Mouse (Mus musculus): ENCODE data around the gene Naglu. TPM values are rescaled to one million over a fixed set of nuclear protein-coding genes. Genes with fewer than 3 reads are reported as not detected.

Naglu gene
- polyA plus RNA-seq, 2 experiments from 2014 or later, result 6.8 to 9.0 TPM

DNA sequence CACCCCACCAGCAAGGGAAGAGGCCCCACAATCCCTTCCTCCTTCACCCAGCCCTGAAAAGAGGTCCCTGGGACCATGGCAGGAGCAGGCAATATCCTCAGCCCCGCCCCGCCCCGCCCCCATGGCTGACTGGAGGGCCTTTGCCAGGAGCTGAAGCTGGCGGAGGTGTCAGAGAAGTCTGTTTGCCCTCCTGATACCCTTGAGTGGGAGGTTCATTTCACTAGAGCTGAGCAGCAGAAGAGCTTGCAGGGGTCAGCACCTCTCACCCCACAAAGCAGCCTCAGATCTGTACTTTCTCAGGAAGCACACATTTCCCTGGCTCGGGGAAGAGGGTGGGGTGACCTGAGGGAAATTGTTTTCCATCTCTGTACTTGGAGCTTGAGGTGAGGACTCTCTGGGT lies 11.1 kb upstream of the Naglu start:
- no peak for ATAC-seq

- no peak for ATAC-seq
These were observed 10.3 kb upstream of the Naglu start for GRCm38 (mm10) chr11:101059473-101059872.

DNA sequence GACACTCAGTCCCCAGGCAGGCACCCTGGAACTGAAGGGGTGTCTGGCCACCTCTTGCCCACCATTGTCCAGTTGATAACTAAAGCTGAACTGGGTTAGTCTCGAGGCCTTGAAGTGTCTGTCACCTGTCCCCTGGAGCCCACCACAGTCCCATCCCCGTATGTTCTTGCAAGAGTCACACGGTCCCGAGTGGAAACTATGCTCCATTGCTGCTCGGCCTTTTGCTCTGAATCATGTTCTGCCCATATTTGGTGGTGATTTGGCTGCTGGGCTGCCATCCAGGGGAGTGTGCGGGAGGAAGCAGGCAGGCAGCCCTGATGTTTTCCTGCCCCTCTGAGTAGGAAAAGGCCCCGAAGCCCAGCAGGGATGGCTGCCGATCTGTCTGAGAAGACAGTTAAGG lies 9.7 kb upstream of the Naglu start:
- ATAC-seq, result no peak

DNA sequence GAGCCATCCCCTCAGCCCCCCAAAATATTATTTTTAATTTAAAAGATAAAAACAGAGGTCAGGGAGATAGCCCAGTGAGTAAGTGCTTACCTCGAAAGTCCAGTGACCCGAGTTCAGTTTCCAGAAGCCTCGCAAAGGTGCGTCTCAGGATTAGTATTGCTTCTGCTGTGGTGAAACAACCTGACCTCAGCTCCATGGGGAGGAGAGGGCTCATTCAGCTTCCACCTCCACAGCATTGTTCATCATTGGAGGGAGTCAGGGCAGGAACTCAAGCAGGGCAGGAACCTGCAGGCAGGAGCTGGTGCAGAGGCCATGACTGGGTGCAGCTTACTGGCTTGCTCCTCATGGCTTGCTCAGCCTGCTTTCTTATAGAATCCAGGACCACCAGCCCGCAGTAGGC lies 8.8 kb upstream of the Naglu start:
- ATAC-seq, result no peak

GRCm38 (mm10) chr11:101062165-101062884 lies 7.5 kb upstream of the Naglu start:
- no peak for ATAC-seq

DNA sequence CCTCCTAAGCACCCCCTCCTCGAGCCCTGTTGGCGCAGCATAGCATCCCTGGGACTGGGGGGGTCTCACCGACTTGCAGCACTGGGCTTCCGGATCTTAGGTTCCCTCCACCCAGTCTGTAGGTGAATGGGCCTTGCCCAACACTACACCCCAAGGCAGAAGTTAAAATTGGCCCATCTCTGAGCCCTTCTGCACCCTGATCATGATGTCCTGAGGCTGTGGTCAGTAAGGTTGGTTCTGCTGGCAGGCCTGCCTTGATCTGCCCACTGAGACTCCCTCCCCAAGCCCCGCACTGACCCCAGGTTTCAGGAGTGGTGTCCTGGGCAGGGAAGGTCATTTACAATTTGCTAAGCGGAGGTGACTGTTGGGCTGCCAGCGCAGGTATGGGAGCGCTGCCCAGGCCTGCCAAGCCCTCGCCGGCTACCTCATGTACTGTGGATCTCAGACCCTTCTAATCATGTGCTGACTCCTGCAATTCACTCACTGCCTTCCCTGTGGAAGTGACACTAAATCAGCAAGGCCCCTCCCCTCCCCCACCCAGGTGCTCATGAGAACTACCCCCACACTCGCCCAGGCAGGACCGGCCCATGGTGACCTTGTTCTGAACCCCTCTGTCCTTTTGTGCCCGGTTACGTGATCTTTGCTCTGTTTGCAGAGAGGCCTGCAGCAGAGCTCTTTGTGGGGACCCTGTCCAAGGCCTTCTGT lies 6.7 kb upstream of the Naglu start:
- no peak for ATAC-seq

GRCm38 (mm10) chr11:101063676-101064327 lies 6.0 kb upstream of the Naglu start:
- peak; percentile 74 for ATAC-seq

DNA sequence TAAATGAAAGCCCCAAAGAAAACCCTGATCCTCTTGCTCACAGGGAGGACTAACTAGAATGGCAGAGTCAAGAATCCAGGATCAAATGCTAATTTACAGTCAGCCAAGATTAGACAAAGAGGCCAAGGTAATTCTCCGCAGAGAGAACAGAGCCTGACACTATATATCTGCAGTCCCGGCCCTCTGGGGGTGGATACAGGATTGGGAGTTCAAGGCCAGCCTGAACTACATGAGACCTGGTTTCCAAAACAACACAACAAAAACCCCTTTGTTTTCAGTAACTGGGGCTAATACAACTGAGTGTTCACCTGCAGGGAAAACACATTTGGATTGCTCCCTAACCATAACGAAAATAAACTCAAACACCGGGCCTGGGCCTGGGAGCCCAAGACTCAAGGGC lies 5.3 kb upstream of the Naglu start:
- no peak for ATAC-seq

- no peak for ATAC-seq
These were observed 4.8 kb upstream of the Naglu start for GRCm38 (mm10) chr11:101065002-101065401.

DNA sequence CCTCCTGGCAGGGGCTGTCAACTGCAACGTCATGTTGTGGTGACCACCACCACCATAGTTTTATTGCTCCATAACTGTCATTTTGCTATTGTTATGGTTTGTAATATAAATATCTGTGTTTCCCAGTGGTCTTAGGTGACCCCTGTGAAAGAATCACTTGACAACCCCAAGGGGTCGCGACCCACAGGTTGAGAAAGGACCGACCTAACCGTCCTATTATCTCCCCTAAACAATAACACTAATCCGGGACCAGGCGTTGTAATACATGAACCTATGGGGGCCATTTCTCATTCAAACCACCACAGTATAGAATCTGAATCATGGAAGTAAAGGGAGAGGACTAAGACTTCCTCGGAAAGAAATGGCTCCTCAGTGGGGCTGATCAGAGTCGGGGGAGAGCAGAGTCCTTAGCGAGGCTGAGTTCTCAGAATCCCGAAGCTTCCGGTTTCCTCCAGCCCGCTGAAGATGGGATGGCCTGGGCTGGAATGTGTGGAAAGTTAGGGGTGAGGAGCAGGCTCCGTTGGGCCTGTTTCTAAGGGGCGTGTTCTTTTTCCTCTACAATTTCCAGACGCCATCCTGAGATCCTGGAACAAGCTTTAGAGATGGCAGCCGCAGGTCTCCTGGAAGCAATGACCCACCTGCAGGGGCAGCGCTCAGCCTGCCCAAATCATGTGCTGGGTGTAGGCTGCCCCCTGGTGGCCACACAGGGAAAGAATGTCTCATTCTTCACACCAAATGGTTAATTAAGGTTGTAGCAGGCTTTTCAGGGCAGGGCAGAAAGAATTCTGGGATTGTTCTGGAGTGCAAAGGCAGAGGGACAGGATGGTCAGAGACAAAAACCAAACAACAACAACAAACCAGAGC lies 3.0 kb upstream of the Naglu start:
- ATAC-seq, result no peak

DNA sequence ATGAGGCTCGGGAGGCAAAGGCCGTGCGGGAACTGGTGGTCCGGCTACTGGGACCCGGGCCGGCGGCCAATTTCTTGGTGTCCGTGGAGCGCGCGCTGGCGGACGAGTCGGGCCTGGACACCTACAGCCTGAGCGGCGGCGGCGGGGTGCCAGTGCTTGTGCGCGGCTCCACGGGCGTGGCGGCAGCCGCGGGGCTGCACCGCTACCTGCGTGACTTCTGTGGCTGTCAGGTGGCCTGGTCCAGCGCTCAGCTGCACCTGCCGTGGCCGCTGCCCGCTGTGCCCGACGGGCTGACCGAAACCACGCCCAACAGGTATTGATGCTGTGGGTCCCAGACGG lies 346 bp downstream of the Naglu start:
- peak; percentile 36 for ATAC-seq

GRCm38 (mm10) chr11:101070987-101071386 lies 1.2 kb downstream of the Naglu start:
- no peak for ATAC-seq

DNA sequence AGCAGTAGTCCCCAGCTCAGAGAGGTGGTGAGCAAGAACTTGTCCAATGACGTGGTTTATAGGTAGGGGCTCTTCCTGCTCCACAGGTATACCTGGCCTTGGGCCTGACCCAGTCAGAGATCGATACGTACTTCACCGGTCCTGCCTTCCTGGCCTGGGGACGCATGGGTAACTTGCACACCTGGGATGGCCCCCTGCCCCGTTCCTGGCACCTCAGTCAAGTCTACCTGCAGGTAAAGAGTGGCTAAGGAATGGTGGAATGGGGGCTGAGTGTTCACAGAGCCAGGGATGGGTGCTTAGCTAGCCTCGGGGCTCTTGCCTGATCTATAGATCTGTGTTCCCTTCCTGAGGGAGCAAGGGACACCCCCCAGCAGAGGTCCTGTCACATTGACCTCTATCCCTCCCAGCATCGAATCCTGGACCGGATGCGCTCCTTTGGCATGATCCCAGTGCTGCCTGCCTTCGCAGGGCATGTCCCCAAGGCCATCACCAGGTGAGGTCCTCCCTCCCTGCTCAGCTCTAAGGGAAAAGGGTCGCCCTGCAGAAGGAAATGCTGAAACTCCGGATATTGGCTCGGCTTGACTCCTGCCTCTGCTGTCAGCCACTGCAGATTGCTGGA lies 2.1 kb downstream of the Naglu start:
- no peak for ATAC-seq

DNA sequence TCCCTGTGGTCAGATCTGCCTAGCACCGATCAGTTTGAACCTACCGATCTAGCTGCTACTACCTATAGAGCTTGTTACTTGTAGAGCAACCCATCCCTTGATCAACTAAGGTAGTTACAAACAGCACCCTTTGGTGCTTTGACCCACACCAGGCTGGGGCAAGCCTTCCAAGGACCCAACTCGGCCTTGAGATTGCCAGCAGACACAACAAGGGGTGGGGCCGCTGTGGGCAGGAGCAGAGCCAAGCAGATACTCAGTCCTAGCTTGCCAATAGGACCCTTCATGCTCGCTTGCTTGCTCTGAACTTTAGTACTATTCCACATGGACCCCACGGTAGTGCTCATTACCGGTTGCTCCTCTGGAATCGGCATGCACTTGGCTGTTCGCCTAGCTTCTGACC lies 8.3 kb downstream of the Naglu start, which contains the start of gene Hsd17b1:
TSS of gene Hsd17b1 (plus strand) at position 291 of the 400 bp plus-strand sequence.
- no peak for ATAC-seq

GRCm38 (mm10) chr11:101079746-101080145 lies 9.9 kb downstream of the Naglu start:
- no peak for ATAC-seq

GRCm38 (mm10) chr11:101080421-101080820 lies 10.6 kb downstream of the Naglu start:
- ATAC-seq, result no peak

- no peak for ATAC-seq
These were observed 11.8 kb downstream of the Naglu start for GRCm38 (mm10) chr11:101081659-101082058.

DNA sequence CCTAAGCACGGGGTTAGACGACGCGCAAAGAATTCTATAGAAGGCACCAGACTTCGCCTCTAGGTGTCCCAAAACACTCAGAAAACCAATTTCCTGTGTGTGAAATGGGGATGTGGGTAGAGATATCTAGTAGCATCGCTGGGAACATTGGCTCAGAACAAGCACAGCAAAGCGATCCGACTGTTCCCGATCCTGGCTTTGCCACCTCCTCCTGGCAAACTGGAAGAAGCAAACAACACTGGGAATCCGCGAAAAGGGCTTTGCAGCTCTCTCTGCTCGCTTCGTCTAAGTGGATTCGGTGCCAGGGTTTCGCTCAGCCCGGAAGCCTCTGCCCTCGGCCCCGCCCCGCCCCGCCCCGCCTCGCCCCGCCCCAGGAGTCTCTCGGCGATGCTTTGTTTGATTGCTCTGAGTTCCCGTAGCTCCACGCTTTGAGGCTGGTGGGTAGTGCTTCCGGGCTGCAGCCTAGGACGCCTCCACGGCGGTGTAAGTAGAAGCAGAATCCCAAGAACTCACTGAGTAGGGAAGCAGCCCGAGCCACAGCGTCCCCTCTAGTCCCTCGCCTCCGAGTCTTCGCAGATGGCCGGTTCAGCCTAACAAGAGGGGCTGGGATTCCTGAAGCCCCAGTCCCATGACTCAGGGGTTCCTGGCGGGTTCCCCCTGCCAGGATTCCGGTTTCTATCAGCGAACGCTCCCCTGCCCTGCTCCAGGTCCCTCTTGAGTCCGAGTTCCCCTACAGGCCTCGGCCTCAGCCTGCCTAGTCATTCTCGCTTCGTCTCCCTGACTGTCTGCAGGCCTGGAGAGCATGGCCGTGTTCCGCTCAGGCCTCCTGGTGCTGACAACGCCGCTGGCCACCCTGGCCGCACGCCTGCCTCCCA lies 12.6 kb downstream of the Naglu start, which contains the start of gene Coasy:
TSS of gene Coasy (plus strand) at position 358 of the 875 bp plus-strand sequence.
- peak; percentile 81 for ATAC-seq

- ATAC-seq, result no peak
These were observed 13.4 kb downstream of the Naglu start for GRCm38 (mm10) chr11:101083083-101083697.

- no peak for ATAC-seq
These were observed 14.4 kb downstream of the Naglu start for GRCm38 (mm10) chr11:101084246-101084645.

GRCm38 (mm10) chr11:101084811-101085210 lies 15.0 kb downstream of the Naglu start:
- ATAC-seq, result no peak
